Mouse (Mus musculus) midbrain, embryonic 11.5 days (tissue): ENCODE measurements around the gene March10. TPM values are rescaled to one million over a fixed set of nuclear protein-coding genes. Genes with fewer than 3 reads are reported as not detected.

Experiments
- ATAC-seq: fragments of 200-750 bp; cut with Nextera tagmentation; 2 replicates; pipeline ENCODE4 v1.8.0; 2017; ENCODE audit warnings: moderate TSS enrichment, moderate library complexity; ENCODE audit not compliant: low FRiP score
- DNase-seq: peaks from one replicate; pipeline ENCODE4 v3.0.0; 2015; ENCODE audit warnings: low spot score; ENCODE audit errors: missing footprints
- H3K27ac ChIP-seq: fragments of 300-500 bp; sonication (generic); 2 replicates; pipeline ENCODE4 v1.5.1; 2014; ENCODE audit warnings: low read depth, low read length
- H3K27me3 ChIP-seq: fragments of 300-500 bp; sonication (generic); 2 replicates; pipeline ENCODE4 v1.6.1; 2014; ENCODE audit warnings: mild to moderate bottlenecking, low read length, moderate library complexity, mixed read lengths; ENCODE audit not compliant: control insufficient read depth, insufficient read depth
- H3K36me3 ChIP-seq: fragments of 300-500 bp; sonication (generic); 2 replicates; pipeline ENCODE4 v1.6.1; 2014; ENCODE audit warnings: mild to moderate bottlenecking, low read length, moderate library complexity, mixed read lengths; ENCODE audit not compliant: control insufficient read depth, insufficient read depth
- H3K4me1 ChIP-seq: fragments of 300-500 bp; sonication (generic); 2 replicates; pipeline ENCODE4 v1.6.1; 2014; ENCODE audit warnings: low read length; ENCODE audit not compliant: control insufficient read depth, insufficient read depth
- H3K4me2 ChIP-seq: fragments of 300-500 bp; sonication (generic); 2 replicates; pipeline ENCODE4 v1.6.1; 2014; ENCODE audit warnings: mild to moderate bottlenecking, moderate library complexity
- H3K4me3 ChIP-seq: fragments of 300-500 bp; sonication (generic); 2 replicates; pipeline ENCODE4 v1.5.1; 2014; ENCODE audit warnings: low read depth, low read length
- H3K9ac ChIP-seq: fragments of 300-500 bp; sonication (generic); 2 replicates; pipeline ENCODE4 v1.6.1; 2014; ENCODE audit warnings: low read length
- H3K9me3 ChIP-seq: fragments of 300-500 bp; sonication (generic); 2 replicates; pipeline ENCODE4 v1.6.1; 2016; ENCODE audit warnings: low read length; ENCODE audit not compliant: control insufficient read depth
- WGBS: fragments of 180-500 bp; shearing (Covaris S2); extraction: QIAGEN DNeasy Blood & Tissue Kit; methylation state at CpG from one replicate; pipeline ENCODE4 v1.1.7; 2014; 5-methylcytosine and 5-hydroxymethylcytosine counted together
- polyA plus RNA-seq: library from polyadenylated mRNA; unstranded; fragments of >200 nt; fragmentation: Nextera tagmentation; extraction: Ambion mirVana; gene quantifications from 2 replicates; pipeline ENCODE4 v1.2.1, GENCODE M21; 2014

March10 gene
- polyA plus RNA-seq, 1 experiment from 2014 or later: not detected

DNA sequence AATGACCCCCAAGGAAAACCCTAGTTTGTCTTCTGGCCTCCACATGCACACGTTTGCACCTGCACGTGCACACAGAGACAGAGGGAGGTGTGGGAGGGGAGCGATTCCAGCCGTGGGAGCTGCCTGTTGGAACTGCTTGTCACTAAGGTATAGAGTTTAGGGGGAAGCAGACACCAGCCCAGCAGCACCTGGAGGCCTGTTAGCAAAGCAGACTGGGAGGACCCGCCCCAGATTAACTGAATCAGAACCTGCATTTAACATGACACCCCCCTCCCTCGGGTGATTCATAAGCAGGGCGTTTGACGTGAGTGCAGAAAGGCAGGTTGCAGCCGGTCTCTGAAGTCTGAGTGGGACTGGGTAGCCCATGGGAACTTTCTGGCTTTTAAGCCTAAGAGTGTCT lies 126.6 kb downstream of the March10 start:
- Histone ChIP-seq H3K4me1 (no peaks in the 10 kb centered on the region), H3K4me2 (no peak overlapping the region), H3K27ac (no peak overlapping the region), H3K4me3 (no peak overlapping the region), H3K9ac (no peak overlapping the region), H3K9me3 (no peaks in the 10 kb centered on the region), H3K27me3 (no peaks in the 10 kb centered on the region), H3K36me3 (no peaks in the 10 kb centered on the region)
- DNase-seq: no peak
- ATAC-seq: no peak
- whole genome bisulfite sequencing: 85% methylated on average over 9 of the region's 9 CpGs

DNA sequence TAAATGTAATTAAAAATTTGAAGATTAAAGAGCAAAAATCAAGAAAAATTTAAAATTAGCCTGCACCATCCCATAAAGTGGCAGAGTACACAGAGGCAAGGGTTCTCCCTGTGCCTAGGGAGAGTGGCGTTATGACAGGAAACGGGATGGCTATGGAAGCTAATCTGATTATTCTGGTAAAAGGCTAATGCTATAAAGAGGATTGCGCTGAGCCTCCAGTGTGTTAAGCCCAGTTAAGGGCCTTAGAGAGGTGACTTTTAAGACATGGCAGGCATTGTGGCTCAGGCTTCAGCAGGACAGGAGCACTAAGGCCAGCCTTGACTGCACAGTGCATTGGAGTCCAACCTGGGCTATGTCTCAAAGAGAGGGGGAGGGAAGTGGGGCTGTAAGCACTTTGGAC lies 129.4 kb downstream of the March10 start:
- H3K4me2 ChIP-seq: no peak overlapping the region
- H3K4me1 ChIP-seq: no peaks in the 10 kb centered on the region
- H3K9ac ChIP-seq: no peak overlapping the region
- no peak for DNase-seq
- no peak overlapping the region for H3K4me3 ChIP-seq
- 50% methylated on average over 3 of the region's 3 CpGs for WGBS
- H3K27me3 ChIP-seq: no peaks in the 10 kb centered on the region
- H3K9me3 ChIP-seq: no peaks in the 10 kb centered on the region
- ATAC-seq: no peak
- no peak overlapping the region for H3K27ac ChIP-seq
- no peaks in the 10 kb centered on the region for H3K36me3 ChIP-seq

DNA sequence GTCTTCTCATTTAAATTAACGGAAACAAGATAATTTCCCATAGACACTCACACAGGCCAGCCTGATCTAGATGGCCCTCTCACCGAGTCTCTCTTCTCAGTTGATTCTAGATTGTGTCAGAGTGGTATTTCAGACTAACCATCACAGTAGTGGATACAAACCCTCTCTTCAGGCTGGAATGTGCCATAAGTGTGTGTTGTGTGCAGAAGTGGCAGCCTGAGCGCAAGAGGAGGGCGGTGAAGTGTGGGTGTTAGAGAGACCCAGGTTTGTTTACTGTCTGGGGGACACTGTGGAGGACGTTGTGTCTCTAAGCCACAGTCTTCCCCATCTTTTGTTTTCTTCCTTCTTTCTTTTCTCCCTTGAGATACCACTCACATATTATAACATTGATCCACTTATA lies 133.0 kb downstream of the March10 start:
- DNase-seq (no peak), ATAC-seq (no peak)
- no peak overlapping the region for H3K9ac ChIP-seq
- no peaks in the 10 kb centered on the region for H3K9me3 ChIP-seq
- H3K4me2 ChIP-seq: no peak overlapping the region
- H3K4me3 ChIP-seq: no peak overlapping the region
- H3K4me1 ChIP-seq: no peaks in the 10 kb centered on the region
- H3K36me3 ChIP-seq: no peaks in the 10 kb centered on the region
- 86% methylated on average over 5 of the region's 5 CpGs for WGBS
- no peak overlapping the region for H3K27ac ChIP-seq
- no peaks in the 10 kb centered on the region for H3K27me3 ChIP-seq

DNA sequence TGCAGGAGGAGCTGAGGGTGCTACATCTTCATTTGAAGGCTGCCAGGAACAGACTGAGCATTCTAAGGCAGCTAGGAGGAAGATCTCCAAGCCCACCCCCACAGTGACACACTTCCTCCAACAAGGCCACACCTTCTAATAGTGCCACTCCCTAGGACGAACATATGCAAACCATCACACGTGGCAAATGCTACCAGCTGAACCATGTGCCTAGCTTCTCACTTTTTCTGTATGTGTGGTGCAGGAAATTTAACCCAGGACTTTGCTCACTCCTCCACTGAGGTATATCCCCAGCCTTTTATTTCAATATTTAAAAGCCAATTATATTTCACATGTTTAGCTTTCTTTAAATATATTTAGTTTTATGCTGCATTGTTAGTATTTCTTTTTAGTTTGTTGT lies 135.4 kb downstream of the March10 start:
- 90% methylated on average over 2 of the region's 2 CpGs for WGBS
- DNase-seq (no peak), ATAC-seq (no peak)
- no peaks in the 10 kb centered on the region for H3K36me3 ChIP-seq
- no peaks in the 10 kb centered on the region for H3K27me3 ChIP-seq
- H3K4me3 ChIP-seq: no peak overlapping the region
- H3K9ac ChIP-seq: no peak overlapping the region
- no peak overlapping the region for H3K4me2 ChIP-seq
- H3K4me1 ChIP-seq: no peaks in the 10 kb centered on the region
- no peaks in the 10 kb centered on the region for H3K9me3 ChIP-seq
- no peak overlapping the region for H3K27ac ChIP-seq

DNA sequence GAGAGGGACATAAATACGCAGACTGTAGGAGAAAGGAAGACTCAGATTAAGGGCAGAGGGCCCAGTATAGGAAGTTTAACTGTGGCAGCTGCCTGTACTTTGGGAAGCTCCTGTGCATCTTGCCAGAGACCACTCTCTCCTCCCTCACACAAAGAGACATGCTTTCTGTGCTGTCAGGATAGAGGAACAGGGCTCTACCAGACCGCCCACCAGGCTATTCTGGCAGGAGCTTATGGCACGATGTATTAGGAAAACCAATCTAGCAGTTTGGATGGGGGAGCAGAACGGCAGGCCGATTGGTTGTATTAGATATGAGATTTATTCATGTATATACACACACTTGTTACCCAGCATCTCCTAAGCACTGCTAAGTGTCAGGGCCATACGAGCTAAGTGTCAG lies 138.8 kb downstream of the March10 start:
- Histone ChIP-seq H3K4me1 (peaks cover 27% of the 10 kb centered on the region), H3K4me2 (no peak overlapping the region), H3K4me3 (no peak overlapping the region), H3K9ac (no peak overlapping the region), H3K27ac (no peak overlapping the region), H3K36me3 (no peaks in the 10 kb centered on the region), H3K27me3 (no peaks in the 10 kb centered on the region), H3K9me3 (no peaks in the 10 kb centered on the region)
- WGBS: 93% methylated on average over 6 of the region's 6 CpGs
- DNase-seq: no peak
- no peak for ATAC-seq

DNA sequence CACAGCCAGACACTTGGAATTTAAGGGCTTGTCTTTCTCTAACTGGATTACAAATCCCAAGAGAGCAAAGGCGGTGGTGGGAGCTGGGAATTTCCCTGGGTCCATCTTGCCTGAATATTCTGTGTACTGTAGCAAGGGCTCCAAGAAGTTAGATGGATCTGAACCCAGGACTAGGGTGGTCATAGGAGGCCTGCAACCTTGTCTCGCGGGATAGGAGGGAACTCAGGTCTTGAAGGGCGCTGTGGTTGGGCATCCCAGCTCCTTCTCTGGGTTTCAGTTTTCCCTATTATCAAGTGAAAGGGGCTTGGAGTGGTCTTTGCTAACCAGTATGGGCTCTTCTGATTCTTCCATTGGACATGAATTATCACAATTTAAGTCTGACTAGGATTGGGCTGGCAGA lies 140.4 kb downstream of the March10 start:
- 94% methylated on average over 4 of the region's 4 CpGs for WGBS

DNA sequence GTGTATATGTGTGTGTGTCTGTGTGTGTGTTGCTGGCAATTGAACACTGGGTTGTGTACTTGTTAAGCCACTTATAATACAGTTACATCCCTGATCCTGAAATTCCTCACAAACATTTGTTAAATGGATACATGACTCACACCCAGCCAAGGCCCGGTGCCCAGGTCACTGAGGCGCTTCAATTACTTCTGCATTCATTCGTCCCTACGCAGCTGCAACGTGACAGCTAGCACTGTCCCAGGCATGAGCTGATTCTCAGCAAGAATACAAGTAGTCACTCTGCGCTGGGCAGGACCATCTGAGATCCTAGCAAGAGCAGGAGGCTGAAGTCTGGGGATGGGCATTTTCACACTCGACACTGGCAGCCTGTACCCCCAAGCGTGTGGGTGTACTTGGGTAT lies 141.2 kb downstream of the March10 start:
- Histone ChIP-seq H3K4me2 (no peak overlapping the region), H3K9me3 (no peaks in the 10 kb centered on the region), H3K36me3 (no peaks in the 10 kb centered on the region), H3K27me3 (no peaks in the 10 kb centered on the region), H3K4me3 (no peak overlapping the region), H3K9ac (no peak overlapping the region), H3K27ac (no peak overlapping the region), H3K4me1 (peaks cover 34% of the 10 kb centered on the region)
- ATAC-seq (no peak), DNase-seq (no peak)
- WGBS: 74% methylated on average over 8 of the region's 8 CpGs

More for the DNA sequence above, 140.4 kb downstream of the March10 start:
- no peak for ATAC-seq
- no peak overlapping the region for H3K4me3 ChIP-seq
- no peak overlapping the region for H3K9ac ChIP-seq
- H3K9me3 ChIP-seq: no peaks in the 10 kb centered on the region
- peaks cover 34% of the 10 kb centered on the region for H3K4me1 ChIP-seq
- H3K4me2 ChIP-seq: no peak overlapping the region
- H3K36me3 ChIP-seq: no peaks in the 10 kb centered on the region
- no peak overlapping the region for H3K27ac ChIP-seq
- no peaks in the 10 kb centered on the region for H3K27me3 ChIP-seq
- no peak for DNase-seq

DNA sequence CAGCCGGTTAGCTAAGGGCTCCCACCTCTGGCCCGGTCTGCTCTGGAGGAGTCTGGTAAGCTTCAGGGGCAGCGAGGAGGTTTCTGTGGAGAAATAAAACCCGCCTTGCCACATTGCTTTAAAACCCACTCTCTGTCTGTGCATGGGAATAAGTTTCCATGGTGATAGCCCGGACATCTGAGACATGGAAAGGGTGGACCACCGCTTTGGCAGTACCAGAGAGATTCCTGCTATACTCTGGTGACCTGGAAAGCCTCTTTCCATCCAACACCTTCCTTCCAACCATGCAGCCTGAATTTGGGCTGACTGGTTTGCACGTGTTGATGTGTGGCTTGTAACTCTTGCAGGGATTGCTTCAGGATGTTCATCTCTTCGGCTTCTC lies 142.9 kb downstream of the March10 start:
- H3K27ac ChIP-seq: no peak overlapping the region
- ATAC-seq: peak; percentile 36; the same call in 1 of the 2 replicates
- H3K36me3 ChIP-seq: no peaks in the 10 kb centered on the region
- DNase-seq: peak; percentile 89
- no peaks in the 10 kb centered on the region for H3K27me3 ChIP-seq
- H3K4me3 ChIP-seq: no peak overlapping the region
- H3K9me3 ChIP-seq: no peaks in the 10 kb centered on the region
- 19% methylated on average over 8 of the region's 8 CpGs for WGBS
- H3K4me2 ChIP-seq: no peak overlapping the region
- no peak overlapping the region for H3K9ac ChIP-seq
- peaks cover 34% of the 10 kb centered on the region for H3K4me1 ChIP-seq

DNA sequence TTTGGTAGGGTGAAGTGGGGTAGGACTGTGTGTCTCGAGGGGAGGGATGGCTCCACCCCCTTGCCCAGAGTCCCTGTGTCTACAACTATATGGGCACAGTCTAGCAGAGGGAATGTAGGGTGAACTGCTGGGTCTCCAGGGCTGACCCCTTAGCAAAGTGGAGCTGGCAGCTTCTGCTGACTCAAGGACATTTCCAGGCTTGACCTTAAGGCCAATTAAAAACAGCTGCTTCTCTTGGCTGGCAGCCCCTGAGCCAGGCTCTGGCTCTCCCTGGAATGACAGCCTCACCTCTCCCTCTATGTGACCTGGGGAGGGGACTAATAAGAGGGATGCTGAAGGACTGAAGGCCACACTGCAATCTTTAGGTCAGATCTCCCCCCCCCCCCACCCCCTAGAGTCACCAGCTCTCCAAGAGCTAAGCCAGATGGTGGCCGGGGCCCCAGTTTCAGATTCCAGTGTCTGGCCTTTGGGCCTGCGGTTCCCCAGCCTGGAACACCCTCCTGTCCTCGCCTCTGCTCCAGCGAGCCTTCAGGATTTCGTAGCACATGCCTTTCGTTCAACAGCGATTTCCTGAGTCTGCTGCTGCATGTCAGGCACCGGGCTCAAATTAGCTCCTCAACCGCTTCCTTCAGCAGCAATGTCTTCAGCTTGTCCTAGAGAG lies 143.4 kb downstream of the March10 start:
- WGBS: 31% methylated on average over 9 of the region's 10 CpGs
- ATAC-seq: peak; percentile 34; the same call in 1 of the 2 replicates
- Histone ChIP-seq H3K9ac (no peak overlapping the region), H3K27me3 (no peaks in the 10 kb centered on the region), H3K4me2 (no peak overlapping the region), H3K4me3 (no peak overlapping the region), H3K9me3 (no peaks in the 10 kb centered on the region), H3K36me3 (no peaks in the 10 kb centered on the region), H3K4me1 (peaks cover 34% of the 10 kb centered on the region), H3K27ac (no peak overlapping the region)
- DNase-seq: no peak
